Mouse (Mus musculus): Measurements from ENCODE around the gene Cyp4f14. TPM values are rescaled to one million over a fixed set of nuclear protein-coding genes. Genes with fewer than 3 reads are reported as not detected.

Gene Cyp4f14
- polyA plus RNA-seq, 1 experiment from 2014 or later = not detected

Other genes starting within 250 kb of the Cyp4f14 start
- gene Cyp4f15, start 231.7 kb downstream of the Cyp4f14 start, polyA plus RNA-seq (2016; fragmentation: Nextera tagmentation; extraction: Ambion mirVana) = 0.91 and 1.5 TPM in 2 replicates
- gene Zfp871, start 129.1 kb downstream of the Cyp4f14 start, polyA plus RNA-seq (2016; fragmentation: Nextera tagmentation; extraction: Ambion mirVana) = 56.3 and 56.5 TPM in 2 replicates
- gene Zfp811, start 107.4 kb downstream of the Cyp4f14 start, polyA plus RNA-seq (2016; fragmentation: Nextera tagmentation; extraction: Ambion mirVana) = 32.2 and 34.2 TPM in 2 replicates
- 17.9 and 18.3 TPM in 2 replicates for gene Zfp799, start 87.1 kb downstream of the Cyp4f14 start, polyA plus RNA-seq (2016; fragmentation: Nextera tagmentation; extraction: Ambion mirVana)
- gene Zfp870, start 25.7 kb downstream of the Cyp4f14 start, polyA plus RNA-seq (2016; fragmentation: Nextera tagmentation; extraction: Ambion mirVana) = 7.7 and 10.3 TPM in 2 replicates
- gene Cyp4f13, start 30.1 kb upstream of the Cyp4f14 start, polyA plus RNA-seq (2016; fragmentation: Nextera tagmentation; extraction: Ambion mirVana) = 4.3 and 7.0 TPM in 2 replicates
- gene Zfp472, start 48.5 kb upstream of the Cyp4f14 start, polyA plus RNA-seq (2016; fragmentation: Nextera tagmentation; extraction: Ambion mirVana) = 11.2 and 11.3 TPM in 2 replicates
- 16.6 and 18.2 TPM in 2 replicates for gene Zfp952, start 75.8 kb upstream of the Cyp4f14 start, polyA plus RNA-seq (2016; fragmentation: Nextera tagmentation; extraction: Ambion mirVana)
- gene Zfp763, start 116.1 kb upstream of the Cyp4f14 start, polyA plus RNA-seq (2016; fragmentation: Nextera tagmentation; extraction: Ambion mirVana) = 21.7 and 23.6 TPM in 2 replicates
- gene 4921501E09Rik, start 150.7 kb upstream of the Cyp4f14 start, polyA plus RNA-seq (2016; fragmentation: Nextera tagmentation; extraction: Ambion mirVana) = not detected in 2 replicates
- gene Zfp563, start 172.0 kb upstream of the Cyp4f14 start, polyA plus RNA-seq (2016; fragmentation: Nextera tagmentation; extraction: Ambion mirVana) = 12.2 and 12.5 TPM in 2 replicates
- gene Morc2b, start 222.3 kb upstream of the Cyp4f14 start, polyA plus RNA-seq (2016; fragmentation: Nextera tagmentation; extraction: Ambion mirVana) = 0.10 TPM in 1 of 2 replicates, not detected in the other

Data from forebrain, embryonic 12.5 days (tissue).